Mouse (Mus musculus) heart, embryonic 14.5 days (tissue): ENCODE measurements around the gene Snx25. TPM values are rescaled to one million over a fixed set of nuclear protein-coding genes. Genes with fewer than 3 reads are reported as not detected.

ENCODE experiments used
- ATAC-seq: fragments of 200-750 bp; cut with Nextera tagmentation; 2 replicates; pipeline ENCODE4 v1.8.0; 2017; ENCODE audit warnings: low read depth, moderate TSS enrichment; ENCODE audit not compliant: insufficient number of reproducible peaks, insufficient read depth, low FRiP score
- H3K27ac ChIP-seq, 2 experiments: fragments of 200-500 bp in 1 of 2; fragments of 300-500 bp in 1 of 2; sonication (generic) in 1 of 2; replicated peaks in 1 of 2; 2 replicates each; pipeline ENCODE4 v1.5.1; 2012 to 2014; ENCODE audit warnings: low read depth in 2 of 2, low read length in 2 of 2, control low read depth in 1 of 2, mild to moderate bottlenecking in 1 of 2, mixed read lengths in 1 of 2; ENCODE audit not compliant: control insufficient read depth in 1 of 2, insufficient read depth in 1 of 2
- H3K27me3 ChIP-seq: fragments of 300-500 bp; sonication (generic); 2 replicates; pipeline ENCODE4 v1.6.1; 2014; ENCODE audit warnings: mild to moderate bottlenecking, low read length, control low read depth; ENCODE audit not compliant: control insufficient read depth, insufficient read depth
- H3K36me3 ChIP-seq: fragments of 300-500 bp; sonication (generic); 2 replicates; pipeline ENCODE4 v1.6.1; 2014; ENCODE audit warnings: mild to moderate bottlenecking, control low read depth, low read length, mixed read lengths; ENCODE audit not compliant: control insufficient read depth, insufficient read depth
- H3K4me1 ChIP-seq, 2 experiments: fragments of 200-500 bp in 1 of 2; fragments of 300-500 bp in 1 of 2; sonication (generic) in 1 of 2; 2 replicates each; pipeline ENCODE4 v1.6.1; 2012 to 2014; ENCODE audit warnings: low read length in 2 of 2, control low read depth in 1 of 2, mixed read lengths in 1 of 2; ENCODE audit not compliant: control insufficient read depth in 2 of 2, insufficient read depth in 2 of 2
- H3K4me2 ChIP-seq: fragments of 300-500 bp; sonication (generic); 2 replicates; pipeline ENCODE4 v1.6.1; 2014; ENCODE audit warnings: mild to moderate bottlenecking, low read length
- H3K4me3 ChIP-seq, 2 experiments: fragments of 200-500 bp in 1 of 2; fragments of 300-500 bp in 1 of 2; sonication (generic) in 1 of 2; 2 replicates each; pipeline ENCODE4 v1.5.1; 2012 to 2014; ENCODE audit warnings: low read length in 2 of 2, mild to moderate bottlenecking in 2 of 2, control low read depth in 1 of 2, low read depth in 1 of 2, moderate library complexity in 1 of 2; ENCODE audit not compliant: control insufficient read depth in 1 of 2, insufficient read depth in 1 of 2
- H3K9ac ChIP-seq: fragments of 300-500 bp; sonication (generic); 2 replicates; pipeline ENCODE4 v1.6.1; 2014; ENCODE audit warnings: mild to moderate bottlenecking, low read length
- H3K9me3 ChIP-seq: fragments of 300-500 bp; sonication (generic); 2 replicates; pipeline ENCODE4 v1.6.1; 2016; ENCODE audit warnings: low read length, control low read depth; ENCODE audit not compliant: control insufficient read depth
- WGBS: fragments of 180-500 bp; shearing (Covaris S2); extraction: QIAGEN DNeasy Blood & Tissue Kit; methylation state at CpG from one replicate; pipeline ENCODE4 v1.1.7; 2014; 5-methylcytosine and 5-hydroxymethylcytosine counted together
- polyA plus RNA-seq: library from polyadenylated mRNA; unstranded; fragments of >200 nt; fragmentation: Nextera tagmentation; extraction: Ambion mirVana; gene quantifications from 2 replicates; pipeline ENCODE4 v1.2.1, GENCODE M21; 2014

Gene Snx25
- polyA plus RNA-seq, result 6.8 and 8.8 TPM in 2 replicates

DNA sequence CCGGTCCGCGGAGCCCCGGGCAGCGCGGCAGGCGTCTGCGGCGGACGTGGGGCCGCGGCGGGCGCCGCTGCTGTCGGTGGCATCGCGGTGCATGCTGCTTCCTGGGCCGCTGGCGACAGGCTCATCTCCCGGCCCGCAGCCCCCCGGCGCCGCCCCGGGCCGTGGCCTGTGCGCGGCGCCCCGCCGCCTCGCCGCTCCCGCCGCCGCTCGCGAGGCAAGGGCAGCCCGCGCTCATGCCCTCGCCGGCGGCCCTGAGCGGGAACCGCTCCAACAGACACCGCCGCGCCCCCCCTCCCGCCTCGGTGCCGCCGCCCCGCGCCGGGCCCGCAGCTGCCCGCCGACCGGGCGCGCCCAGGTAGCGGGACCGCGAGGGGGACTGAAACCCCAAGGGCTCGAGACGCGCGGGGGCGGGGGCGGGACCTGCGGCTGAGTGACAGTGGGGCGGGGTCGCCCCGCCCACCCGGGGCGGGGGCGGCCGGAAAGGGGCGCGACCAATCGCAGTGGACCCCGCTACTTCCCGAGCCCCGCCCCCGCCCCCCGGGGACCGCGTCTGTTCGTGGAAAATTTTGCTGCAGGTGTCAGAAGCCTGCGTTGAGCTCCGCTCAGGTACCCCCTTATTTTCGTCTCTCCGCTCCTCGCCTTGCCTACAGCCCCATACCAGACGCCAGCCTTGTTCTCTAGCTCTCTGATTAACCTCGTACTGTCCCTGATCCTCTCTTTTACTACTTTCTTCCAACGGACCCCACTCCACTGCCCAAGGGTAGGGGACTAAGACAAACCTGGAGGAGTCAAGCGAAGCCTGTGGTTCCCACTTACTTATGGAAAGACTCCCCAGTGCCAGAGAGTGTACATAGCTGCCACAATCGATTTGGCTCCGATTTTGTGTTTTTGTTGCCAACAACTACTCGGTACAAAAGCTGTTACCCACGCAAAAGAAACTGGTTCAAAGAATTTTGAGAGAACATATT, at the start of gene Snx25:
Gene Snx25, minus strand, starts transcription at position 96 of the 968 bp plus-strand sequence.
- no peaks in the 10 kb centered on the region for H3K9me3 ChIP-seq
- peak within 1 kb of the TSS; percentile 80 to 98 for H3K4me3 ChIP-seq
- ATAC-seq, result peak; percentile 90
- H3K4me1 ChIP-seq, result peaks cover 7 to 10% of the 10 kb centered on the region in 2 experiments
- peak within 1 kb of the TSS; percentile 94 for H3K4me2 ChIP-seq
- H3K27ac ChIP-seq, result peak within 1 kb of the TSS in 1 of 2 experiments; percentile 63; a peak in 2 of 4 replicates
- H3K9ac ChIP-seq, result peak within 1 kb of the TSS; percentile 90
- H3K36me3 ChIP-seq, result no peaks in the 10 kb centered on the region
- peaks cover 4% of the 10 kb centered on the region; the same call in 1 of the 2 replicates for H3K27me3 ChIP-seq
- WGBS, result 3% methylated on average over 73 of the region's 103 CpGs

DNA sequence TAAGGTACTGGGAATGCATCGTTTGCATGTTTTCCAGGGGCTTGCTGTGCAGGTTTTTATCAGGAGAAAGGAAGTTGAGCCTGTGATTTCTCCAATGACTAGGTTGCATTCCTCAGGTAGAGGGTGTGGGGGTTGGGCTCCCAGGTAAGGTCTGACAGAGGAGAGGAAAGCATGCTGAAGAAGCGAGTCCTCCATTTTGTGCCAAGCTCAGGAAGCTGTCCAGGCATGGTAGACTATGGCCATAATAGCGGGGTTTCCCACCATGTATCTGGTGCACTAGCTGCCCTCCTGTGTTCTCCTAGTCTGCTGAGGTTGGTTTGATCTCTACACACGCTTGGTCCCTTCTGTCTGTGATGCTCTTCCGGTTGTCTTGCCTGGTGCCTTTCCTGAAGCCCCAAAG, 45.7 kb upstream of the Snx25 start:
- no peak for ATAC-seq
- Histone ChIP-seq H3K9me3 (no peaks in the 10 kb centered on the region), H3K27ac (no peak overlapping the region), H3K36me3 (peaks cover 43% of the 10 kb centered on the region), H3K4me1 (peaks cover 0 to 3% of the 10 kb centered on the region in 2 experiments; a peak in 1 of 4 replicates), H3K9ac (no peak overlapping the region), H3K4me2 (no peak overlapping the region), H3K4me3 (no peak overlapping the region), H3K27me3 (no peaks in the 10 kb centered on the region)
- WGBS, result 78% methylated on average over 5 of the region's 5 CpGs

DNA sequence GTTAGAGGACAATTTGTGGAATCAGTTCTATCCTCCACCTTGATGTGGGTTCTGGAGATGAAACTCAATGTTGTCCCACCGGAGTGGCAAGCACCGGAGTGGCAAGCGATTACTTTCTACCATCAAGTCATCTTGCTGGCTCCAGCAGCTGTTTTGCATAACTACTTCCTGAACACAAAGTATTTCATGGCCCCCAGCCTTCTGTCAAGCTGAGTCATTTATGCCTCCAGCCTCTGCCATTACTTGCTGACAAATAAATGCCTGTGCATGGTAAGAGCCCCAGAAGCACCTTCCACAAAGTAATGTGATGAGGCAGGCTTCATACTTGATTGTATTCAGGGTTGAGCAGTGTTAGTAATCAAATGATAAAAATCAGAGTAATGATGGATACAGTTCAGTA, 44.9 kb upstream of the Snx25 start:
- peaks cover 48% of the 10 kb centered on the region for H3K36me3 ChIP-seq
- WGBS, result 95% methylated on average over 3 of the region's 3 CpGs
- H3K9ac ChIP-seq, result no peak overlapping the region
- no peak overlapping the region for H3K4me2 ChIP-seq
- H3K27me3 ChIP-seq, result no peaks in the 10 kb centered on the region
- H3K4me3 ChIP-seq, result no peak overlapping the region
- H3K9me3 ChIP-seq, result no peaks in the 10 kb centered on the region
- H3K27ac ChIP-seq, result no peak overlapping the region
- peaks cover 0 to 3% of the 10 kb centered on the region in 2 experiments; a peak in 1 of 4 replicates for H3K4me1 ChIP-seq
- no peak for ATAC-seq

DNA sequence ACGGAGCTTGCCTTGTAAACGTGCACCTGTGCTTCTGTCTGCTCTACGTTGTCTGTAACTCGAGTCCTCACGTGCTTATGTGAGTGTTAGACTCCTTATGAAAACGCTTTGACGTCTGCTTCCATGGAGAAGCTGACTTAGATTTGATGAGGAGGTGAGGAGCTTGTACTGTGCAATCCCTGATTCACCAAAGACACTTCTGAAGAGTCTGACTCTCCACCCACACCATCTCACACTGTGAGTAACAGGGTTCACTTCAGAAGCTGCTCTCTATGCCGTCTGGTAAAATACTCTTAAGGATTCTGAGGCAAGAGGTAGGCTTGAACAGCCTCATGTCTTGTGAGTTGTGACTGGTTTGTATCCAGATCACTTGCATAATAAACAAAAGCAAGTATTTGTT, 41.1 kb upstream of the Snx25 start:
- WGBS, result 74% methylated on average over 8 of the region's 8 CpGs
- ATAC-seq, result no peak

DNA sequence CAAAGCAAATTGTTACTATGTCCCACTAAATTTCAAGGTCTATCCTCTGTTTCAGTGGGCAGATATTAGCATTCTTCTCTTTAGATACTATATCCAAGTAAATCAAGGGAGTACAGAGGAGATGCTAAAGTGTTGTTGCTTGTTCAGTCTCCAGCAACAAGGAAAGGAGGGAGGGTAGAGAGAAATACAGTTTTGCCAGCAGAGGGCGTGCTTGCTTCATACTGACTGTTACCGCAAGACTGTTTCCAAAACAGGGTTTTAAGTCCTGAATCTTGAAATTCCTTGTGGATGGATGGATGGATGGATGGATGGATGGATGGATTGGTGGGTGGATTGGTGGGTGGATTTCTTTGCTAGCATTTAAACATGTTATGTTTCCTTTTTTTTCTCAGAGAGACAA, 33.4 kb upstream of the Snx25 start:
- no peak for ATAC-seq
- Histone ChIP-seq H3K27me3 (no peaks in the 10 kb centered on the region), H3K9ac (no peak overlapping the region), H3K27ac (no peak overlapping the region), H3K36me3 (peaks cover 30% of the 10 kb centered on the region), H3K4me2 (no peak overlapping the region), H3K4me1 (no peaks in the 10 kb centered on the region), H3K4me3 (no peak overlapping the region), H3K9me3 (no peaks in the 10 kb centered on the region)
- 3% methylated on average over 2 of the region's 2 CpGs for WGBS

More for the DNA sequence above, 41.1 kb upstream of the Snx25 start:
- Histone ChIP-seq H3K27ac (no peak overlapping the region), H3K9me3 (no peaks in the 10 kb centered on the region), H3K36me3 (peaks cover 66% of the 10 kb centered on the region), H3K4me3 (no peak overlapping the region), H3K9ac (no peak overlapping the region), H3K4me1 (no peaks in the 10 kb centered on the region), H3K4me2 (no peak overlapping the region), H3K27me3 (no peaks in the 10 kb centered on the region)

DNA sequence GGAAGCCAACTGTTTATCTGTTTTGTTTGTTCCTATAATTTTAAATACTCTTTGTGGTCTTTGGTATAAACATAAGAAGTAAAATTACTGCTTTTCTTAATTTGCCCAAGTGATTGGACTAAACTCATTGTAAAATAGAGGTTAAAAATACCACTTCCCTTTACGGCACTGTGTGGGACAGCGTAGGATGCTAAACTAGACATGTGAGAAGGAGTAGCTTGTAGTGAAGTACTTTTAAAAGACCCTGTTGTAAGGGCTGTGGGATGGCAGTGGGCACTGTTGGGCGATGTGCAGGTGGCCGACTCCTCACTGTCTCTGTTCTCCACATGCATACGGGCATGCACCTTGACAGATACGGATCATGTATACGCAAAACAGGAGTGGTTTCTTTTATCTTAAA, 28.2 kb upstream of the Snx25 start:
- peaks cover 32% of the 10 kb centered on the region for H3K36me3 ChIP-seq
- no peaks in the 10 kb centered on the region for H3K9me3 ChIP-seq
- no peak for ATAC-seq
- H3K27me3 ChIP-seq, result no peaks in the 10 kb centered on the region
- H3K4me2 ChIP-seq, result no peak overlapping the region
- H3K4me3 ChIP-seq, result no peak overlapping the region
- no peak overlapping the region for H3K9ac ChIP-seq
- no peaks in the 10 kb centered on the region for H3K4me1 ChIP-seq
- H3K27ac ChIP-seq, result no peak overlapping the region
- WGBS, result 89% methylated on average over 7 of the region's 7 CpGs

DNA sequence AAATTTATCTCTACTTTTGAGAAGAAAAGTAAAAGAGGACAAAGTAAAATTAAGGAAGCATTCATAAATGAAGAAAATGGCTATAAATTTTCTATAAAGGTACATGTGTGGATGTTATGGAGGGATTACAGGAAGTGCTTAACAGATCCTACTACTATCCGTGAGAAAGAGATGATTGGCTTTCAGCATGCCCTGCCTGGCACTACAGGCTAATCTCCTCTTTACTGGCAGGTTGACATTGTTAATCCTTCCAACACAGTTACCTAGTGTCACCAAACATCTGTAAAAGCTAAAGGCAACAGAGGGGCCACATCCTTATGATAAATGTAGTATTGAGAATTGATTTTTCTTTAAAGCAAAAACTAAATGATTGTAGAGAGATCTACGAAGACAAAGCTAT, 21.7 kb upstream of the Snx25 start:
- no peak for ATAC-seq
- Histone ChIP-seq H3K36me3 (peaks cover 17% of the 10 kb centered on the region), H3K9me3 (no peaks in the 10 kb centered on the region), H3K27ac (no peak overlapping the region), H3K9ac (no peak overlapping the region), H3K4me3 (no peak overlapping the region), H3K4me1 (no peaks in the 10 kb centered on the region), H3K4me2 (no peak overlapping the region), H3K27me3 (no peaks in the 10 kb centered on the region)
- 65% methylated on average over 2 of the region's 2 CpGs for WGBS
